Mouse (Mus musculus) heart, postnatal 0 days (tissue): Measurements from ENCODE around the gene Ttc23. TPM values are rescaled to one million over a fixed set of nuclear protein-coding genes. Genes with fewer than 3 reads are reported as not detected.
A peak's percentile ranks its signal among the peaks of the same experiment; 100 is the strongest.

Experiments used
- ATAC-seq: fragments of 200-750 bp; cut with Nextera tagmentation; 2 replicates; pipeline ENCODE4 v1.8.0; 2017; ENCODE audit warnings: low read depth, moderate number of reproducible peaks, moderate library complexity; ENCODE audit not compliant: insufficient read depth
- DNase-seq: peaks from one replicate; pipeline ENCODE4 v3.0.0-alpha.2; 2016; ENCODE audit warnings: low spot score
- H3K27ac ChIP-seq: fragments of 300-500 bp; sonication (generic); 2 replicates; pipeline ENCODE4 v1.5.1; 2014; ENCODE audit warnings: low read depth, mild to moderate bottlenecking
- H3K27me3 ChIP-seq: fragments of 300-500 bp; sonication (generic); 2 replicates; pipeline ENCODE4 v1.6.1; 2014; ENCODE audit warnings: low read length, mixed read lengths; ENCODE audit not compliant: control insufficient read depth, insufficient read depth
- H3K36me3 ChIP-seq: fragments of 300-500 bp; sonication (generic); replicated peaks from 2 replicates; pipeline ENCODE4 v1.6.1; 2014; ENCODE audit warnings: low read length, mixed read lengths; ENCODE audit not compliant: control insufficient read depth, insufficient read depth
- H3K4me1 ChIP-seq: fragments of 300-500 bp; sonication (generic); 2 replicates; pipeline ENCODE4 v1.6.1; 2014; ENCODE audit warnings: antibody characterized with exemption; ENCODE audit not compliant: control insufficient read depth, insufficient read depth
- H3K4me2 ChIP-seq: fragments of 300-500 bp; sonication (generic); 2 replicates; pipeline ENCODE4 v1.6.1; 2014; ENCODE audit warnings: low read depth, mild to moderate bottlenecking, low read length, moderate library complexity
- H3K4me3 ChIP-seq: fragments of 300-500 bp; sonication (generic); 2 replicates; pipeline ENCODE4 v1.5.1; 2014; ENCODE audit warnings: low read depth, low read length
- H3K9ac ChIP-seq: fragments of 300-500 bp; sonication (generic); replicated peaks from 2 replicates; pipeline ENCODE4 v1.6.1; 2014; ENCODE audit warnings: low read depth, low read length, mixed read lengths
- H3K9me3 ChIP-seq: fragments of 300-500 bp; sonication (generic); replicated peaks from 2 replicates; pipeline ENCODE4 v1.6.1; 2016; ENCODE audit warnings: low read length; ENCODE audit not compliant: control insufficient read depth
- CTCF ChIP-seq: IDR thresholded peaks from 2 replicates; pipeline ENCODE4 v1.5.1; 2016; ENCODE audit warnings: antibody characterized with exemption, control low read depth, low read depth
- EP300 ChIP-seq: IDR thresholded peaks from 2 replicates; pipeline ENCODE4 v1.6.1; 2016; ENCODE audit warnings: antibody characterized with exemption, low read depth
- WGBS: fragments of 180-500 bp; shearing (Covaris S2); extraction: QIAGEN DNeasy Blood & Tissue Kit; methylation state at CpG from one replicate; pipeline ENCODE4 v1.1.7; 2014; 5-methylcytosine and 5-hydroxymethylcytosine counted together
- polyA plus RNA-seq: library from polyadenylated mRNA; unstranded; fragments of >200 nt; fragmentation: Nextera tagmentation; extraction: Ambion mirVana; gene quantifications from 2 replicates; pipeline ENCODE4 v1.2.1, GENCODE M21; 2015
- total RNA-seq: library from RNA; depleted of rRNA; stranded (reverse); fragments of >200 nt; gene quantifications from 2 replicates; pipeline ENCODE4 v1.2.3, GENCODE M21; 2014; ENCODE audit warnings: low replicate concordance

Gene Ttc23
- total and polyA plus RNA-seq, 2 experiments from 2014 or later: 12.7 to 16.4 TPM

DNA sequence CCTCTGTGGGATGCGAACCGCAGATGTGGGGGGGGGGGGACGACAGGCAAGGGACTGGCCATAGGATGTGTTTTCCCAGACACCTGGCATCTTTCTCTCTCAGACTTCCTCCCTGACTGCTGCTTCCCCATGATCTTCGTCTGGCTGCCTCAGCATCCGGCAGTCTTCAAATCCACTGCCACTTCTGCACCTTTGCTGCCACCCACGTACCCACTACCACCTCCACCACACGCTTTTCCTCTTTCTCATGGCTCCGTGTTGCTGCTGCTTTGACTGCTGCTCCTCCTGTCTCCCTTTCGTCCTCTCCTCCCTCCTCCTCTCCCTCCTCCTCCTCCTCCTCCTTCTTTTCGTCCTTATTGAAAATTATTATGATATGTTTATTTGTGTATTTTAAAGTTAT is 69.7 kb downstream of the Ttc23 start:
- H3K9ac ChIP-seq: no peak overlapping the region
- H3K9me3 ChIP-seq: no peaks in the 10 kb centered on the region
- TF ChIP-seq CTCF: no peak
- TF ChIP-seq EP300: no peak
- peaks cover 12% of the 10 kb centered on the region for H3K36me3 ChIP-seq
- no peak overlapping the region for H3K4me2 ChIP-seq
- 82% methylated on average over 10 of the region's 10 CpGs for WGBS
- DNase-seq (no peak), ATAC-seq (no peak)
- no peaks in the 10 kb centered on the region for H3K27me3 ChIP-seq
- no peak overlapping the region for H3K4me3 ChIP-seq
- no peak overlapping the region for H3K27ac ChIP-seq
- H3K4me1 ChIP-seq: peaks cover 33% of the 10 kb centered on the region

GRCm38 (mm10) chr7:67717520-67717919 is 70.3 kb downstream of the Ttc23 start:
- H3K36me3 ChIP-seq: peaks cover 8% of the 10 kb centered on the region
- ATAC-seq (no peak), DNase-seq (no peak)
- peaks cover 33% of the 10 kb centered on the region for H3K4me1 ChIP-seq
- 73% methylated on average over 3 of the region's 3 CpGs for WGBS
- TF ChIP-seq CTCF (no peak), EP300 (no peak)
- no peak overlapping the region for H3K4me3 ChIP-seq
- H3K9ac ChIP-seq: no peak overlapping the region
- H3K4me2 ChIP-seq: no peak overlapping the region
- no peaks in the 10 kb centered on the region for H3K27me3 ChIP-seq
- no peak overlapping the region for H3K27ac ChIP-seq
- H3K9me3 ChIP-seq: no peaks in the 10 kb centered on the region

DNA sequence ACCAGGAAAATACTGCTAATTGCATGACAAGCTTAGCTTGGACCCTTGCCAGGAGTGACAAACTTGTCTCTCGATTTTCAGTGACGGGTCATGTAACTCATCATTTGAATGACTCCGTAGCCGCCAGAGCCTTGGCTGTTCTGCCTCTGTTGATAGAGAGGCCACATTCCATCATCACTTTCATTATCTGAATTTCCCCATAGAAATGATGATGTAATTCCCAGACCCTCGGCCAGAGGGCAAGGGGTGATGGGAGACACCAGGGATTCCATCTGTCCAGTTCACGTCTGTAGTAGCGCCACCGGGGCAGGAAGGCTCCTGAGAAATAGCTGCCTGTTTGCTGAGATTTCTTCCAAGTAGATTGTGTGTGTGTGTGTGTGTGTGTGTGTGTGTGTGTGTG is 71.6 kb downstream of the Ttc23 start:
- Histone ChIP-seq H3K9me3 (no peaks in the 10 kb centered on the region), H3K4me1 (peaks cover 33% of the 10 kb centered on the region), H3K9ac (no peak overlapping the region), H3K27ac (no peak overlapping the region), H3K4me3 (no peak overlapping the region), H3K36me3 (no peaks in the 10 kb centered on the region), H3K4me2 (no peak overlapping the region), H3K27me3 (no peaks in the 10 kb centered on the region)
- ATAC-seq (peak; percentile 42), DNase-seq (peak; percentile 13)
- 21% methylated on average over 8 of the region's 8 CpGs for WGBS
- TF ChIP-seq EP300 (no peak), CTCF (no peak)

DNA sequence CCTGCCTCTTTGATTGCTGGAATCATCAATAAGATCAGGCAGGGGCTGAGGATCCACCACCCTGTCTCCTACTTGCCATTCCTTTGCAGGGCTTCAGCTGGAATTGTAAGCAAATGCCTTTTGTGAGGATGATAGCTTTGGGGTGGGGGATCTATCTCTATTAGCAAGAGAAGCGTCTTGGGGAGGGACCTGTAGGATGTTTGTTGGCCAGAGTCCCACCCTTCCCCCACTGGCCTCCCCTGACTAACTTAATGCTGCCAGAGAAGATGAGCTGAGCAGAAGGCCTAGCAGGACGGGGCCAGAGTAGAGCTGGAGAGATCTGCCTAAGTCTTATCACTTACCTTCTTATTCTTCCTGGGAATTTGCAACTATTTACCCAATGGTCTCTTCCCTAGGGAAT is 75.0 kb downstream of the Ttc23 start:
- TF ChIP-seq EP300 (no peak), CTCF (no peak)
- no peaks in the 10 kb centered on the region for H3K27me3 ChIP-seq
- H3K4me3 ChIP-seq: no peak overlapping the region
- H3K4me1 ChIP-seq: peaks cover 20% of the 10 kb centered on the region
- no peaks in the 10 kb centered on the region for H3K9me3 ChIP-seq
- no peak overlapping the region for H3K4me2 ChIP-seq
- ATAC-seq (no peak), DNase-seq (no peak)
- WGBS: 52% methylated on average over 2 of the region's 2 CpGs
- H3K36me3 ChIP-seq: peaks cover 22% of the 10 kb centered on the region
- H3K9ac ChIP-seq: no peak overlapping the region
- H3K27ac ChIP-seq: no peak overlapping the region

DNA sequence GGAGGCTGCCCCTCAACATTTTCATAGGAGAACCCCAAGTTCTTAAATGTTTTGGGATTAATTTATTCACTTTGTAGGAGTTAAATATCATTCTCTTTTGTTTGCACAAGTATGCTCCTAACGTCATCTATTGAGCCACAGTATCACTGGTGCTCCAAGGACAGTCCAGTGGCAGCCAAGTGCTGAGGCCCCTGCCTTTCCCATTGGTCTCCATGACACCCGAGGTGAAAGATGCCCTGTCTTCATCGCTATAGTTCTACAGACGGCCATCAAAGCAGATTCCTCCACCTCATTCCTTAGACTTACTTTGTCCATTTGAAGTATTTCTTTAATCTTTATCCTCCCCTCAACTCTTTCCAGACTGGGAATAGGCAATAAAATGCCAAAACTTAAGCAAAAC is 77.3 kb downstream of the Ttc23 start:
- H3K36me3 ChIP-seq: peaks cover 30% of the 10 kb centered on the region
- no peak overlapping the region for H3K4me3 ChIP-seq
- H3K9ac ChIP-seq: no peak overlapping the region
- 0 out of 2 replicates have a peak, but pooled peaks cover under 1% of the 10 kb centered on the region for H3K4me1 ChIP-seq
- H3K27ac ChIP-seq: no peak overlapping the region
- no peak overlapping the region for H3K4me2 ChIP-seq
- H3K27me3 ChIP-seq: no peaks in the 10 kb centered on the region
- TF ChIP-seq CTCF (no peak), EP300 (no peak)
- DNase-seq (no peak), ATAC-seq (no peak)
- H3K9me3 ChIP-seq: no peaks in the 10 kb centered on the region
- 81% methylated on average over 4 of the region's 4 CpGs for WGBS

- no peak overlapping the region for H3K4me3 ChIP-seq
- H3K4me1 ChIP-seq: no peaks in the 10 kb centered on the region
- no peak overlapping the region for H3K27ac ChIP-seq
- H3K4me2 ChIP-seq: no peak overlapping the region
- no peak for DNase-seq
- no peaks in the 10 kb centered on the region for H3K9me3 ChIP-seq
- no peak overlapping the region for H3K9ac ChIP-seq
- WGBS: 79% methylated on average over 9 of the region's 9 CpGs
- no peak for ATAC-seq
- no peaks in the 10 kb centered on the region for H3K27me3 ChIP-seq
- TF ChIP-seq CTCF: no peak
- no peak for TF ChIP-seq EP300
- peaks cover 30% of the 10 kb centered on the region for H3K36me3 ChIP-seq
Observed at GRCm38 (mm10) chr7:67725016-67725415, 77.8 kb downstream of the Ttc23 start.
